Mouse (Mus musculus): ENCODE measurements at regions not wholly inside any gene's neighbourhood (a gene's known extent, or its start where the extent isn't known, plus 50 kb on each side); places are given as distances from the start of the nearest gene placed in this dataset.

DNA sequence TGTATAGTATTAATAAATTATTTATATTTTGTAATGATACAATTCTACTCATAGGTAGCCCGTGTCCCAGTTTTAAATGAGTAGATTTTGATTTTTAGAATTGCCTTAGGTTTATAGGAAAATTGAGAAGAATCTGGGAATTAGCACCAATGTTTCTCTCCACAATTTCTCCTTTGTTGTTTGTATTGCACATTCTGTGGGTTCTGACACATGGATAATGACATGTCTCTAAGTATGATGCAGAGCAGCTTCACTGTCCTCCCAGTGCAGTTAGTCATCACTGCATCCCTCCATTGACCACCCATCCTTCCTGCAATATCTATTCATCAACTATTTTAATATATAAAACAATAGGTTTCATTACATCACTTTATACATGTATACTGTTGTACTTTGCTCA is 464.6 kb upstream of the Adamts5 start:
- TF ChIP-seq CTCF (IDR thresholded peaks at IDR 0.05; ENCODE audit: extremely low read depth, insufficient read depth, insufficient read length, insufficient replicate concordance) (no peak), POLR2A (IDR thresholded peaks at IDR 0.05; ENCODE audit: low read depth, low read length) (no peak)

Data from spleen, adult 2 months (tissue).